Mouse (Mus musculus) olfactory bulb, adult 2 months (tissue): ENCODE measurements around the gene Dkkl1.

Experiments
- CTCF ChIP-seq: fragments of 200-500 bp; IDR thresholded peaks from 2 replicates; pipeline ENCODE4 v1.5.1; 2012; ENCODE audit warnings: low read depth, mild to moderate bottlenecking, low read length, moderate library complexity; ENCODE audit not compliant: insufficient read depth
- POLR2A ChIP-seq: fragments of 200-500 bp; IDR thresholded peaks from 2 replicates; pipeline ENCODE4 v1.6.1; 2012; ENCODE audit warnings: mild to moderate bottlenecking, low read depth, low read length, moderate library complexity; ENCODE audit not compliant: insufficient read depth

GRCm38 (mm10) chr7:45190186-45190585 is 21.8 kb downstream of the Dkkl1 start:
- TF ChIP-seq POLR2A: no peak
- no peak for TF ChIP-seq CTCF
